Mouse (Mus musculus): ENCODE measurements around the gene Gm49340. TPM values are rescaled to one million over a fixed set of nuclear protein-coding genes. Genes with fewer than 3 reads are reported as not detected.

The Gm49340 gene
- not detected in 2 replicates for polyA plus RNA-seq (2014; fragmentation: Nextera tagmentation; extraction: Ambion mirVana)

- ATAC-seq (ENCODE audit: insufficient number of reproducible peaks, insufficient read depth, low FRiP score, low read depth) = no peak
- Histone ChIP-seq H3K9me3 (ENCODE audit: control insufficient read depth, low read depth, low read length) (no peaks in the 10 kb centered on the region), H3K27ac (ENCODE audit: low read length) (no peak within 1 kb of the TSS), H3K36me3 (ENCODE audit: control insufficient read depth, insufficient read depth, low read length) (no peaks in the 10 kb centered on the region), H3K4me3 (ENCODE audit: low read depth, low read length) (no peak within 1 kb of the TSS), H3K4me2 (replicated peaks; ENCODE audit: low read depth, low read length) (no peak within 1 kb of the TSS), H3K4me1 (ENCODE audit: control insufficient read depth, insufficient read depth, low read length) (0 out of 2 replicates have a peak, but pooled peaks cover 2% of the 10 kb centered on the region), H3K9ac (replicated peaks; ENCODE audit: low read depth, low read length) (no peak within 1 kb of the TSS), H3K27me3 (ENCODE audit: control insufficient read depth, insufficient read depth, low read length) (no peaks in the 10 kb centered on the region)
- WGBS = 79% methylated on average over 27 of the region's 27 CpGs
Observed at GRCm38 (mm10) chr11:73329442-73329841, at the start of gene Gm49340, which contains the start of the genes Aspa and Spata22. Gene Gm49340, plus strand, starts transcription at chr11:73329741. Gene Aspa, minus strand, starts transcription at chr11:73329596. Gene Spata22, plus strand, starts transcription at chr11:73329741.

GRCm38 (mm10) chr11:73280710-73281109, 48.8 kb upstream of the Gm49340 start:
- no peak overlapping the region for H3K27ac ChIP-seq (ENCODE audit: low read length)
- H3K27me3 ChIP-seq (ENCODE audit: control insufficient read depth, insufficient read depth, low read length) = no peaks in the 10 kb centered on the region
- no peak for ATAC-seq (ENCODE audit: insufficient number of reproducible peaks, insufficient read depth, low FRiP score, low read depth)
- H3K4me2 ChIP-seq (replicated peaks; ENCODE audit: low read depth, low read length) = no peak overlapping the region
- H3K36me3 ChIP-seq (ENCODE audit: control insufficient read depth, insufficient read depth, low read length) = no peaks in the 10 kb centered on the region
- H3K9ac ChIP-seq (replicated peaks; ENCODE audit: low read depth, low read length) = no peak overlapping the region
- H3K4me3 ChIP-seq (ENCODE audit: low read depth, low read length) = no peak overlapping the region
- peaks cover 16% of the 10 kb centered on the region for H3K4me1 ChIP-seq (ENCODE audit: control insufficient read depth, insufficient read depth, low read length)
- 20% methylated on average over 5 of the region's 5 CpGs for WGBS
- no peaks in the 10 kb centered on the region for H3K9me3 ChIP-seq (ENCODE audit: control insufficient read depth, low read depth, low read length)

- 5% methylated on average over 16 of the region's 16 CpGs for WGBS
- Histone ChIP-seq H3K27me3 (ENCODE audit: control insufficient read depth, insufficient read depth, low read length) (no peaks in the 10 kb centered on the region), H3K9me3 (ENCODE audit: control insufficient read depth, low read depth, low read length) (no peaks in the 10 kb centered on the region), H3K4me3 (ENCODE audit: low read depth, low read length) (peak overlapping the region; percentile 22; the same call in 1 of the 2 replicates), H3K4me1 (ENCODE audit: control insufficient read depth, insufficient read depth, low read length) (peaks cover 16% of the 10 kb centered on the region), H3K36me3 (ENCODE audit: control insufficient read depth, insufficient read depth, low read length) (no peaks in the 10 kb centered on the region), H3K27ac (ENCODE audit: low read length) (no peak overlapping the region), H3K9ac (replicated peaks; ENCODE audit: low read depth, low read length) (no peak overlapping the region), H3K4me2 (replicated peaks; ENCODE audit: low read depth, low read length) (peak overlapping the region; percentile 43)
- peak; percentile 74 for ATAC-seq (ENCODE audit: insufficient number of reproducible peaks, insufficient read depth, low FRiP score, low read depth)
Observed at GRCm38 (mm10) chr11:73281528-73282027, 48.0 kb upstream of the Gm49340 start.

- peaks cover 16% of the 10 kb centered on the region for H3K4me1 ChIP-seq (ENCODE audit: control insufficient read depth, insufficient read depth, low read length)
- no peaks in the 10 kb centered on the region for H3K36me3 ChIP-seq (ENCODE audit: control insufficient read depth, insufficient read depth, low read length)
- H3K9me3 ChIP-seq (ENCODE audit: control insufficient read depth, low read depth, low read length) = no peaks in the 10 kb centered on the region
- WGBS = 38% methylated on average over 9 of the region's 9 CpGs
- peak overlapping the region; percentile 36; the same call in 1 of the 2 replicates for H3K27ac ChIP-seq (ENCODE audit: low read length)
- no peaks in the 10 kb centered on the region for H3K27me3 ChIP-seq (ENCODE audit: control insufficient read depth, insufficient read depth, low read length)
- no peak overlapping the region for H3K4me3 ChIP-seq (ENCODE audit: low read depth, low read length)
- ATAC-seq (ENCODE audit: insufficient number of reproducible peaks, insufficient read depth, low FRiP score, low read depth) = peak; percentile 54; the same call in 1 of the 2 replicates
- H3K9ac ChIP-seq (replicated peaks; ENCODE audit: low read depth, low read length) = 0 out of 2 replicates have a peak overlapping the region, but pooled peaks have one; percentile 21
- no peak overlapping the region for H3K4me2 ChIP-seq (replicated peaks; ENCODE audit: low read depth, low read length)
Observed at GRCm38 (mm10) chr11:73283369-73283768, 46.2 kb upstream of the Gm49340 start.

GRCm38 (mm10) chr11:73283926-73284325, 45.6 kb upstream of the Gm49340 start:
- Histone ChIP-seq H3K4me1 (ENCODE audit: control insufficient read depth, insufficient read depth, low read length) (peaks cover 16% of the 10 kb centered on the region), H3K27ac (ENCODE audit: low read length) (peak overlapping the region; percentile 44; the same call in 1 of the 2 replicates), H3K27me3 (ENCODE audit: control insufficient read depth, insufficient read depth, low read length) (no peaks in the 10 kb centered on the region), H3K9ac (replicated peaks; ENCODE audit: low read depth, low read length) (0 out of 2 replicates have a peak overlapping the region, but pooled peaks have one; percentile 21), H3K9me3 (ENCODE audit: control insufficient read depth, low read depth, low read length) (no peaks in the 10 kb centered on the region), H3K4me2 (replicated peaks; ENCODE audit: low read depth, low read length) (no peak overlapping the region), H3K36me3 (ENCODE audit: control insufficient read depth, insufficient read depth, low read length) (no peaks in the 10 kb centered on the region), H3K4me3 (ENCODE audit: low read depth, low read length) (no peak overlapping the region)
- ATAC-seq (ENCODE audit: insufficient number of reproducible peaks, insufficient read depth, low FRiP score, low read depth) = no peak
- WGBS = 29% methylated on average over 1 of the region's 1 CpGs

- H3K27me3 ChIP-seq (ENCODE audit: control insufficient read depth, insufficient read depth, low read length) = no peaks in the 10 kb centered on the region
- no peak overlapping the region for H3K4me3 ChIP-seq (ENCODE audit: low read depth, low read length)
- no peak overlapping the region for H3K4me2 ChIP-seq (replicated peaks; ENCODE audit: low read depth, low read length)
- no peak overlapping the region for H3K9ac ChIP-seq (replicated peaks; ENCODE audit: low read depth, low read length)
- no peak for ATAC-seq (ENCODE audit: insufficient number of reproducible peaks, insufficient read depth, low FRiP score, low read depth)
- no peaks in the 10 kb centered on the region for H3K36me3 ChIP-seq (ENCODE audit: control insufficient read depth, insufficient read depth, low read length)
- no peaks in the 10 kb centered on the region for H3K9me3 ChIP-seq (ENCODE audit: control insufficient read depth, low read depth, low read length)
- peaks cover 16% of the 10 kb centered on the region for H3K4me1 ChIP-seq (ENCODE audit: control insufficient read depth, insufficient read depth, low read length)
- H3K27ac ChIP-seq (ENCODE audit: low read length) = peak overlapping the region; percentile 44; the same call in 1 of the 2 replicates
Observed at GRCm38 (mm10) chr11:73284351-73284750, 45.2 kb upstream of the Gm49340 start.

- Histone ChIP-seq H3K4me1 (ENCODE audit: control insufficient read depth, insufficient read depth, low read length) (no peaks in the 10 kb centered on the region), H3K4me3 (ENCODE audit: low read depth, low read length) (no peak overlapping the region), H3K4me2 (replicated peaks; ENCODE audit: low read depth, low read length) (no peak overlapping the region), H3K9me3 (ENCODE audit: control insufficient read depth, low read depth, low read length) (no peaks in the 10 kb centered on the region), H3K27ac (ENCODE audit: low read length) (no peak overlapping the region), H3K27me3 (ENCODE audit: control insufficient read depth, insufficient read depth, low read length) (no peaks in the 10 kb centered on the region), H3K36me3 (ENCODE audit: control insufficient read depth, insufficient read depth, low read length) (no peaks in the 10 kb centered on the region), H3K9ac (replicated peaks; ENCODE audit: low read depth, low read length) (no peak overlapping the region)
- WGBS = 85% methylated on average over 1 of the region's 1 CpGs
- ATAC-seq (ENCODE audit: insufficient number of reproducible peaks, insufficient read depth, low FRiP score, low read depth) = no peak
Observed at GRCm38 (mm10) chr11:73289621-73290020, 39.9 kb upstream of the Gm49340 start.

- Histone ChIP-seq H3K4me3 (ENCODE audit: low read depth, low read length) (no peak overlapping the region), H3K9ac (replicated peaks; ENCODE audit: low read depth, low read length) (no peak overlapping the region), H3K27ac (ENCODE audit: low read length) (no peak overlapping the region), H3K36me3 (ENCODE audit: control insufficient read depth, insufficient read depth, low read length) (no peaks in the 10 kb centered on the region), H3K9me3 (ENCODE audit: control insufficient read depth, low read depth, low read length) (no peaks in the 10 kb centered on the region), H3K27me3 (ENCODE audit: control insufficient read depth, insufficient read depth, low read length) (no peaks in the 10 kb centered on the region), H3K4me1 (ENCODE audit: control insufficient read depth, insufficient read depth, low read length) (no peaks in the 10 kb centered on the region), H3K4me2 (replicated peaks; ENCODE audit: low read depth, low read length) (no peak overlapping the region)
- no peak for ATAC-seq (ENCODE audit: insufficient number of reproducible peaks, insufficient read depth, low FRiP score, low read depth)
- 61% methylated on average over 2 of the region's 2 CpGs for WGBS
Observed at GRCm38 (mm10) chr11:73303123-73303522, 26.4 kb upstream of the Gm49340 start.

- Histone ChIP-seq H3K27me3 (ENCODE audit: control insufficient read depth, insufficient read depth, low read length) (no peaks in the 10 kb centered on the region), H3K4me2 (replicated peaks; ENCODE audit: low read depth, low read length) (no peak overlapping the region), H3K4me3 (ENCODE audit: low read depth, low read length) (no peak overlapping the region), H3K27ac (ENCODE audit: low read length) (no peak overlapping the region), H3K9ac (replicated peaks; ENCODE audit: low read depth, low read length) (no peak overlapping the region), H3K4me1 (ENCODE audit: control insufficient read depth, insufficient read depth, low read length) (no peaks in the 10 kb centered on the region), H3K9me3 (ENCODE audit: control insufficient read depth, low read depth, low read length) (no peaks in the 10 kb centered on the region), H3K36me3 (ENCODE audit: control insufficient read depth, insufficient read depth, low read length) (no peaks in the 10 kb centered on the region)
- WGBS = 49% methylated on average over 3 of the region's 3 CpGs
- ATAC-seq (ENCODE audit: insufficient number of reproducible peaks, insufficient read depth, low FRiP score, low read depth) = no peak
Observed at GRCm38 (mm10) chr11:73315961-73316360, 13.6 kb upstream of the Gm49340 start.
